Mouse (Mus musculus): ENCODE measurements around the gene Ankrd36. TPM values are rescaled to one million over a fixed set of nuclear protein-coding genes. Genes with fewer than 3 reads are reported as not detected.

The Ankrd36 gene
- polyA plus RNA-seq, 1 experiment from 2014 or later: not detected

DNA sequence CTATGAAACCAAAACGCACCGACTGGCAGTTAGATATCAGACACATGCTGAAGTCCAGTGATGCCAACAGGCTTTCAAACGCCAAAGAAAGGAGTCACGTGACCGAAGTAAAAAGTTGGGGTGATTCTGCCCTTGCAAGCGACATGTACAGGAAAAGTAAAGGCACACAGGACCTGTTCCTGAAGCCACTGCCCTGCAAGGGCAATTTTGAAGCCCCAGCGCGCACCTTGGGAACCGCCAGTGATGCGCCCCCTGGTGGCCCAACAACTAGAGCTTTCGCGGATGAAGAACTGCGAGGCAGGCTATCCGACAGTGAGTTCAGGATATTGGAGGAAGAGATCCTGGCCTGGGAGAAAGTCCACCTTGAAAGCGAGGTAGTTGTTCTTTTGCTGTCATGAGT lies 59.5 kb downstream of the Ankrd36 start:
- H3K27ac ChIP-seq (ENCODE audit: low read depth): no peak overlapping the region
- H3K9me3 ChIP-seq (ENCODE audit: control insufficient read depth, low read length): no peaks in the 10 kb centered on the region
- no peaks in the 10 kb centered on the region for H3K27me3 ChIP-seq (replicated peaks; ENCODE audit: control insufficient read depth, insufficient read depth, low read length)
- H3K9ac ChIP-seq (ENCODE audit: low read length): no peak overlapping the region
- peak; percentile 88 for DNase-seq (ENCODE audit: low spot score)
- H3K4me3 ChIP-seq (ENCODE audit: low read depth, low read length): no peak overlapping the region
- ATAC-seq (replicated peaks; ENCODE audit: low FRiP score, low TSS enrichment, low read depth): no peak
- H3K4me1 ChIP-seq (replicated peaks; ENCODE audit: control insufficient read depth, insufficient read depth, low read length): no peaks in the 10 kb centered on the region
- 24% methylated on average over 15 of the region's 15 CpGs for WGBS
- H3K36me3 ChIP-seq (ENCODE audit: control insufficient read depth, insufficient read depth, low read length): no peaks in the 10 kb centered on the region
- H3K4me2 ChIP-seq (ENCODE audit: low read length): no peak overlapping the region

- Histone ChIP-seq H3K4me2 (ENCODE audit: low read length) (no peak overlapping the region), H3K27ac (ENCODE audit: low read depth) (no peak overlapping the region), H3K9ac (ENCODE audit: low read length) (no peak overlapping the region), H3K36me3 (ENCODE audit: control insufficient read depth, insufficient read depth, low read length) (no peaks in the 10 kb centered on the region), H3K4me3 (ENCODE audit: low read depth, low read length) (no peak overlapping the region), H3K4me1 (replicated peaks; ENCODE audit: control insufficient read depth, insufficient read depth, low read length) (no peaks in the 10 kb centered on the region), H3K27me3 (replicated peaks; ENCODE audit: control insufficient read depth, insufficient read depth, low read length) (no peaks in the 10 kb centered on the region), H3K9me3 (ENCODE audit: control insufficient read depth, low read length) (no peaks in the 10 kb centered on the region)
- ATAC-seq (replicated peaks; ENCODE audit: low FRiP score, low TSS enrichment, low read depth): no peak
- DNase-seq (ENCODE audit: low spot score): no peak
- 86% methylated on average over 5 of the region's 5 CpGs for whole genome bisulfite sequencing
Measured at GRCm38 (mm10) chr11:5643085-5643484, 73.6 kb downstream of the Ankrd36 start.

DNA sequence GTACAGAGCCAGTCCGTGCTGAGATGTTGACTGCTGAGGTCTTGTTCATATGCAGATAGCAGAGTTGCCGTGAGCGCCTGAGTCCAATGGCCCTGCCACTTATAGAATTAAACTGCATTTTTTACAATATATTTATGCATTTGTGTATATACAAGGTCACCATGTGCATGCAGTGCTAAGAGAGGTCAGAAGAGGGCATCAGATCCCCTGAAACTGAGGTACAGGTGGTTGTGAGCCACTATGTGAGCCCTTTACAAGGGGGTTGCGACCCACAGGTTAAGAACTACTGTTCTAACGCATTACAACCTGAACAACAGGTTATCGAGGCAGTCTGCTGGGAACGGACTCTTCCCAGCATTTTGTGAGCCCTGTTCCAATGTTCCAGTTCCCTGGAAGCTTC lies 80.8 kb downstream of the Ankrd36 start:
- no peak overlapping the region for H3K4me2 ChIP-seq (ENCODE audit: low read length)
- H3K27me3 ChIP-seq (replicated peaks; ENCODE audit: control insufficient read depth, insufficient read depth, low read length): no peaks in the 10 kb centered on the region
- DNase-seq (ENCODE audit: low spot score): no peak
- WGBS: 57% methylated on average over 7 of the region's 7 CpGs
- no peak overlapping the region for H3K27ac ChIP-seq (ENCODE audit: low read depth)
- no peak overlapping the region for H3K9ac ChIP-seq (ENCODE audit: low read length)
- H3K4me3 ChIP-seq (ENCODE audit: low read depth, low read length): no peak overlapping the region
- no peaks in the 10 kb centered on the region for H3K36me3 ChIP-seq (ENCODE audit: control insufficient read depth, insufficient read depth, low read length)
- H3K4me1 ChIP-seq (replicated peaks; ENCODE audit: control insufficient read depth, insufficient read depth, low read length): no peaks in the 10 kb centered on the region
- no peaks in the 10 kb centered on the region for H3K9me3 ChIP-seq (ENCODE audit: control insufficient read depth, low read length)
- ATAC-seq (replicated peaks; ENCODE audit: low FRiP score, low TSS enrichment, low read depth): no peak

GRCm38 (mm10) chr11:5682541-5682940 lies 113.1 kb downstream of the Ankrd36 start:
- no peak overlapping the region for H3K4me2 ChIP-seq (ENCODE audit: low read length)
- no peaks in the 10 kb centered on the region for H3K4me1 ChIP-seq (replicated peaks; ENCODE audit: control insufficient read depth, insufficient read depth, low read length)
- H3K27me3 ChIP-seq (replicated peaks; ENCODE audit: control insufficient read depth, insufficient read depth, low read length): no peaks in the 10 kb centered on the region
- H3K4me3 ChIP-seq (ENCODE audit: low read depth, low read length): no peak overlapping the region
- 57% methylated on average over 6 of the region's 6 CpGs for WGBS
- DNase-seq (ENCODE audit: low spot score) (no peak), ATAC-seq (replicated peaks; ENCODE audit: low FRiP score, low TSS enrichment, low read depth) (no peak)
- H3K27ac ChIP-seq (ENCODE audit: low read depth): no peak overlapping the region
- no peaks in the 10 kb centered on the region for H3K36me3 ChIP-seq (ENCODE audit: control insufficient read depth, insufficient read depth, low read length)
- H3K9ac ChIP-seq (ENCODE audit: low read length): no peak overlapping the region
- H3K9me3 ChIP-seq (ENCODE audit: control insufficient read depth, low read length): no peaks in the 10 kb centered on the region

DNA sequence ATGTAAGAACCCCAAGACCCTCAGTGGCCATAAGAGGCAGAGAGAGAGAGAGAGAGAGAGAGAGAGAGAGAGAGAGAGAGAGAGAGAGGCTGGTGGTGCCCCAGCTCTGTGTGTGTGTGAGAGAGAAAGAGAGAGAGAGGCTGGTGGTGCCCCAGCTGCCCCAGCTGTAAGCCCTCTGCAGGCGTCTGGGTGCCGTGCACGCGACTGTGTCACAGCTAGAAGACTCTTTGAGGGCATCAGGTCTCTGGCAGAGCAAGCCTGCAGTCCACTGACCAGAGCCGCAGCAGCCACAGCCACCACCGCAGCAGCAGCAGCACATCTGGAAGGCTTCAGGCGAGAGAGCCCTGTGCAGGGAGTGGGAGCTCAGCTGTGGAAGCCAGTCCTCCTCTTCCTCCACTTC lies 114.8 kb downstream of the Ankrd36 start:
- Histone ChIP-seq H3K27ac (ENCODE audit: low read depth) (no peak overlapping the region), H3K4me1 (replicated peaks; ENCODE audit: control insufficient read depth, insufficient read depth, low read length) (no peaks in the 10 kb centered on the region), H3K9ac (ENCODE audit: low read length) (no peak overlapping the region), H3K9me3 (ENCODE audit: control insufficient read depth, low read length) (no peaks in the 10 kb centered on the region), H3K4me3 (ENCODE audit: low read depth, low read length) (no peak overlapping the region), H3K36me3 (ENCODE audit: control insufficient read depth, insufficient read depth, low read length) (no peaks in the 10 kb centered on the region), H3K27me3 (replicated peaks; ENCODE audit: control insufficient read depth, insufficient read depth, low read length) (no peaks in the 10 kb centered on the region), H3K4me2 (ENCODE audit: low read length) (no peak overlapping the region)
- no peak for ATAC-seq (replicated peaks; ENCODE audit: low FRiP score, low TSS enrichment, low read depth)
- no peak for DNase-seq (ENCODE audit: low spot score)
- 22% methylated on average over 7 of the region's 7 CpGs for whole genome bisulfite sequencing

DNA sequence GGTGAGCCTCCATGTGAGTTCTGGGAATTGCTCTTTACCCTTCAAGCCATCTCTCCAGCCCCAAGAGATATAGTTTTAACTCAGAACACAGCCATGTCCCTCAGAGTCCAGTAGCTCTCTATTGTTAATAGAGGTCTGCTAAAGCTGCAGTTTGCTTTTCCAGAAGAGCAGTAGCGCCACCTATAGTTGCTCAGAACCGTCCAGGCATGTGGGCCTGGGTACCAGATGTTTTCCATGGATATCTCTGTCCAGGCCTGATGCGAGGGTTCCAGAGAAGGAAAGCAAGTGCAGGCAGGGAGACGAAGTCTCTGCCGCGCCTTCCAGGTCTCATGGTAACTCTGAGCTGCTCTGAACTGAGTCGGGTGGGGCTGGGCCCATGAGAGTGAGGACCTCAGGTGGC lies 122.3 kb downstream of the Ankrd36 start:
- Histone ChIP-seq H3K27me3 (replicated peaks; ENCODE audit: control insufficient read depth, insufficient read depth, low read length) (no peaks in the 10 kb centered on the region), H3K4me3 (ENCODE audit: low read depth, low read length) (no peak overlapping the region), H3K36me3 (ENCODE audit: control insufficient read depth, insufficient read depth, low read length) (no peaks in the 10 kb centered on the region), H3K9ac (ENCODE audit: low read length) (no peak overlapping the region), H3K4me2 (ENCODE audit: low read length) (no peak overlapping the region), H3K4me1 (replicated peaks; ENCODE audit: control insufficient read depth, insufficient read depth, low read length) (no peaks in the 10 kb centered on the region), H3K27ac (ENCODE audit: low read depth) (no peak overlapping the region), H3K9me3 (ENCODE audit: control insufficient read depth, low read length) (0 out of 2 replicates have a peak, but pooled peaks cover 3% of the 10 kb centered on the region)
- no peak for ATAC-seq (replicated peaks; ENCODE audit: low FRiP score, low TSS enrichment, low read depth)
- DNase-seq (ENCODE audit: low spot score): no peak
- WGBS: 29% methylated on average over 7 of the region's 7 CpGs

- H3K9me3 ChIP-seq (ENCODE audit: control insufficient read depth, low read length): no peaks in the 10 kb centered on the region
- no peak overlapping the region for H3K9ac ChIP-seq (ENCODE audit: low read length)
- ATAC-seq (replicated peaks; ENCODE audit: low FRiP score, low TSS enrichment, low read depth): no peak
- H3K36me3 ChIP-seq (ENCODE audit: control insufficient read depth, insufficient read depth, low read length): peaks cover 18% of the 10 kb centered on the region; the same call in 1 of the 2 replicates
- DNase-seq (ENCODE audit: low spot score): no peak
- 92% methylated on average over 7 of the region's 7 CpGs for whole genome bisulfite sequencing
- no peak overlapping the region for H3K4me3 ChIP-seq (ENCODE audit: low read depth, low read length)
- no peak overlapping the region for H3K4me2 ChIP-seq (ENCODE audit: low read length)
- no peak overlapping the region for H3K27ac ChIP-seq (ENCODE audit: low read depth)
- H3K27me3 ChIP-seq (replicated peaks; ENCODE audit: control insufficient read depth, insufficient read depth, low read length): no peaks in the 10 kb centered on the region
- H3K4me1 ChIP-seq (replicated peaks; ENCODE audit: control insufficient read depth, insufficient read depth, low read length): 0 out of 2 replicates have a peak, but pooled peaks cover 3% of the 10 kb centered on the region
Measured at GRCm38 (mm10) chr11:5700808-5701207, 131.3 kb downstream of the Ankrd36 start.

DNA sequence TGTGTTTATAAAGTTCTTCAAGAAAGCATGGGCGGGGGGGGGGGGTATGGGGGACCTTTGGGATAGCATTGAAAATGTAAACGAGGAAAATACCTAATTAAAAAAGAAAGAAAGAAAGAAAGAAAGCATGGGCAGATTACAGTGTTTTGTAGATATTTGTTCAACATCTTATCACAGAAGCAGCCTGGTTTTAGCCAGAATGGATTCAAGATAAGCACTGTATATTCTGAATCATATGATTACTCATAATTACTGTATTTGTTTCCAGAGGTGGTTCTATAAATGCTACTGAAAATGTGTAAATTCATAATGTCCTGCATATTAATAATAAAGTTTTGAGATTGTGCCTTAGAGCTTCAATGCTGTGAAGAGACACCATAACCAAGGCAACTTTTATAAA lies 131.8 kb downstream of the Ankrd36 start:
- peaks cover 18% of the 10 kb centered on the region; the same call in 1 of the 2 replicates for H3K36me3 ChIP-seq (ENCODE audit: control insufficient read depth, insufficient read depth, low read length)
- no peaks in the 10 kb centered on the region for H3K9me3 ChIP-seq (ENCODE audit: control insufficient read depth, low read length)
- no peak overlapping the region for H3K27ac ChIP-seq (ENCODE audit: low read depth)
- peaks cover 8% of the 10 kb centered on the region; the same call in 1 of the 2 replicates for H3K4me1 ChIP-seq (replicated peaks; ENCODE audit: control insufficient read depth, insufficient read depth, low read length)
- DNase-seq (ENCODE audit: low spot score) (no peak), ATAC-seq (replicated peaks; ENCODE audit: low FRiP score, low TSS enrichment, low read depth) (no peak)
- H3K4me3 ChIP-seq (ENCODE audit: low read depth, low read length): no peak overlapping the region
- WGBS: 72% methylated on average over 2 of the region's 2 CpGs
- no peak overlapping the region for H3K4me2 ChIP-seq (ENCODE audit: low read length)
- no peak overlapping the region for H3K9ac ChIP-seq (ENCODE audit: low read length)
- H3K27me3 ChIP-seq (replicated peaks; ENCODE audit: control insufficient read depth, insufficient read depth, low read length): no peaks in the 10 kb centered on the region

GRCm38 (mm10) chr11:5701821-5702220 lies 132.3 kb downstream of the Ankrd36 start:
- ATAC-seq (replicated peaks; ENCODE audit: low FRiP score, low TSS enrichment, low read depth) (no peak), DNase-seq (ENCODE audit: low spot score) (no peak)
- no peak overlapping the region for H3K4me2 ChIP-seq (ENCODE audit: low read length)
- no peaks in the 10 kb centered on the region for H3K27me3 ChIP-seq (replicated peaks; ENCODE audit: control insufficient read depth, insufficient read depth, low read length)
- H3K4me1 ChIP-seq (replicated peaks; ENCODE audit: control insufficient read depth, insufficient read depth, low read length): peaks cover 13% of the 10 kb centered on the region; the same call in 1 of the 2 replicates
- H3K4me3 ChIP-seq (ENCODE audit: low read depth, low read length): no peak overlapping the region
- no peak overlapping the region for H3K9ac ChIP-seq (ENCODE audit: low read length)
- WGBS: 100% methylated on average over 1 of the region's 1 CpGs
- no peaks in the 10 kb centered on the region for H3K9me3 ChIP-seq (ENCODE audit: control insufficient read depth, low read length)
- peaks cover 18% of the 10 kb centered on the region; the same call in 1 of the 2 replicates for H3K36me3 ChIP-seq (ENCODE audit: control insufficient read depth, insufficient read depth, low read length)
- no peak overlapping the region for H3K27ac ChIP-seq (ENCODE audit: low read depth)
